Mouse (Mus musculus): ENCODE results near the gene Pcx.

GRCm38 (mm10) chr19:4623419-4623818 is 113.1 kb downstream of the Pcx start:
- TF ChIP-seq GATA1 (IDR thresholded peaks at IDR 0.05; ENCODE audit: borderline replicate concordance, low read length) (no peak), FLI1 (IDR thresholded peaks at IDR 0.05; ENCODE audit: low read length) (no peak)

Measured in megakaryocyte, embryonic 14.5 days (primary cell).